Mouse (Mus musculus) thymus, postnatal 36 days (tissue): Measurements from ENCODE around the gene Elp5.
"Not testable (repeated sequence)": the region's sequence is repeated elsewhere in the genome, so short reads cannot be mapped to it uniquely, and the experiment has no call there.

ENCODE experiments used
- DNase-seq, 2 experiments: peaks; one replicate each; pipeline ENCODE4 v3.0.0; 2022; ENCODE audit warnings: mixed read lengths in 2 of 2

Gene Elp5

GRCm38 (mm10) chr11:69955618-69956017 is 26.7 kb downstream of the Elp5 start:
- not testable (repeated sequence) for DNase-seq

- no peak for DNase-seq
Measured at GRCm38 (mm10) chr11:69953267-69953915, 28.9 kb downstream of the Elp5 start.

- no peak for DNase-seq
Measured at GRCm38 (mm10) chr11:69952274-69952673, 30.0 kb downstream of the Elp5 start.

- DNase-seq = peak in 1 of 2 experiments; percentile 42
Measured at GRCm38 (mm10) chr11:69950807-69951459, 31.4 kb downstream of the Elp5 start.

- peak; percentile 80 to 84 for DNase-seq
Measured at GRCm38 (mm10) chr11:69948763-69949150, 33.6 kb downstream of the Elp5 start.

GRCm38 (mm10) chr11:69948066-69948762 is 34.1 kb downstream of the Elp5 start, which contains the start of gene Slc2a4:
TSS of gene Slc2a4 (minus strand) at chr11:69948188.
- peak; percentile 92 to 95 for DNase-seq

GRCm38 (mm10) chr11:69947337-69948065 is 34.8 kb downstream of the Elp5 start:
- no peak for DNase-seq

GRCm38 (mm10) chr11:69945997-69946891 is 36.1 kb downstream of the Elp5 start:
- no peak for DNase-seq

- DNase-seq = no peak
Measured at GRCm38 (mm10) chr11:69945216-69945615, 37.1 kb downstream of the Elp5 start.

GRCm38 (mm10) chr11:69940962-69941361 is 41.4 kb downstream of the Elp5 start:
- no peak for DNase-seq

- no peak for DNase-seq
Measured at GRCm38 (mm10) chr11:69939731-69940130, 42.6 kb downstream of the Elp5 start.

- DNase-seq = no peak
Measured at GRCm38 (mm10) chr11:69939181-69939580, 43.1 kb downstream of the Elp5 start.

GRCm38 (mm10) chr11:69938401-69938979 is 43.8 kb downstream of the Elp5 start:
- no peak for DNase-seq

GRCm38 (mm10) chr11:69937834-69938233 is 44.5 kb downstream of the Elp5 start:
- no peak for DNase-seq

- DNase-seq = no peak
Measured at GRCm38 (mm10) chr11:69937385-69937784, 44.9 kb downstream of the Elp5 start.

GRCm38 (mm10) chr11:69936714-69937347 is 45.5 kb downstream of the Elp5 start:
- DNase-seq = no peak

GRCm38 (mm10) chr11:69936156-69936555 is 46.2 kb downstream of the Elp5 start:
- DNase-seq = no peak

- DNase-seq = peak; percentile 91 to 93
Measured at GRCm38 (mm10) chr11:69935137-69935879, 47.0 kb downstream of the Elp5 start, which contains the start of gene Ybx2. TSS of gene Ybx2 (plus strand) at chr11:69935796.

GRCm38 (mm10) chr11:69934681-69935080 is 47.6 kb downstream of the Elp5 start:
- DNase-seq = no peak

- DNase-seq = peak; percentile 89 to 93
Measured at GRCm38 (mm10) chr11:69934169-69934568, 48.1 kb downstream of the Elp5 start.
